Mouse (Mus musculus): Measurements from ENCODE around the gene Dnah17. TPM values are rescaled to one million over a fixed set of nuclear protein-coding genes. Genes with fewer than 3 reads are reported as not detected.

Gene Dnah17
- polyA plus RNA-seq, 1 experiment from 2014 or later: 0.27 TPM

DNA sequence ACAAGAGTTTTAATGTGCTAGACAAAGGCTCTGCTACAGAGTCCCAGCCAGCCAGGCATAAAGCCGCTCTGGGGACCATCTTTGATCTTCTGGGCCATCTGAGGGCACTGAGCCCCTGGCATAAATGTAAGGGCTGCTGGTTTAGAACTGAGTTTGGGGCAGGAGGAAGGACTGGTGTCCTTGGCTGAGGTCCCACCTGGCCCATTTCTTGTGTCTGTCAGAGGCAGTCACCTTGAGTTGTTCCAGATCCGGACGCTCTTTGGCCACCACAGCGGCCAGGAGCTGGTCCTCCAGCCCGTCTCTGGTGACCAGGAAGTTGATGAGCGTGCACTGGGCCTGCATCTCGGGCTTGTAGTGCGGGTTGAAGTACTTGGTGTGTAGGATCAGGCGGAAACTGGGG lies 87.6 kb downstream of the Dnah17 start:
- Histone ChIP-seq H3K27ac (replicated peaks) (no peak overlapping the region), H3K4me1 (peaks cover 12% of the 10 kb centered on the region; the same call in 1 of the 2 replicates), H3K36me3 (no peaks in the 10 kb centered on the region), H3K4me3 (no peak overlapping the region), H3K9ac (replicated peaks) (no peak overlapping the region), H3K9me3 (no peaks in the 10 kb centered on the region), H3K4me2 (replicated peaks) (no peak overlapping the region), H3K27me3 (no peaks in the 10 kb centered on the region)
- 86% methylated on average over 9 of the region's 9 CpGs for WGBS
- ATAC-seq (replicated peaks): no peak

- no peaks in the 10 kb centered on the region for H3K36me3 ChIP-seq
- H3K9me3 ChIP-seq: no peaks in the 10 kb centered on the region
- H3K9ac ChIP-seq (replicated peaks): no peak overlapping the region
- H3K27me3 ChIP-seq: no peaks in the 10 kb centered on the region
- 87% methylated on average over 9 of the region's 9 CpGs for WGBS
- H3K27ac ChIP-seq (replicated peaks): no peak overlapping the region
- no peak for ATAC-seq (replicated peaks)
- no peaks in the 10 kb centered on the region for H3K4me1 ChIP-seq
- H3K4me2 ChIP-seq (replicated peaks): no peak overlapping the region
- H3K4me3 ChIP-seq: no peak overlapping the region
Measured at GRCm38 (mm10) chr11:118035068-118035467, 95.4 kb downstream of the Dnah17 start.

- Histone ChIP-seq H3K4me3 (no peak overlapping the region), H3K4me1 (no peaks in the 10 kb centered on the region), H3K27me3 (no peaks in the 10 kb centered on the region), H3K27ac (replicated peaks) (no peak overlapping the region), H3K36me3 (no peaks in the 10 kb centered on the region), H3K9me3 (no peaks in the 10 kb centered on the region), H3K9ac (replicated peaks) (no peak overlapping the region), H3K4me2 (replicated peaks) (no peak overlapping the region)
- ATAC-seq (replicated peaks): no peak
- WGBS: 88% methylated on average over 13 of the region's 13 CpGs
Measured at GRCm38 (mm10) chr11:118034395-118034794, 96.0 kb downstream of the Dnah17 start.

- Histone ChIP-seq H3K36me3 (0 out of 2 replicates have a peak, but pooled peaks cover 3% of the 10 kb centered on the region), H3K27ac (replicated peaks) (no peak overlapping the region), H3K4me1 (no peaks in the 10 kb centered on the region), H3K9me3 (no peaks in the 10 kb centered on the region), H3K4me3 (no peak overlapping the region), H3K27me3 (no peaks in the 10 kb centered on the region), H3K9ac (replicated peaks) (no peak overlapping the region), H3K4me2 (replicated peaks) (no peak overlapping the region)
- no peak for ATAC-seq (replicated peaks)
- WGBS: 94% methylated on average over 9 of the region's 9 CpGs
Measured at GRCm38 (mm10) chr11:118031134-118031533, 99.3 kb downstream of the Dnah17 start.

DNA sequence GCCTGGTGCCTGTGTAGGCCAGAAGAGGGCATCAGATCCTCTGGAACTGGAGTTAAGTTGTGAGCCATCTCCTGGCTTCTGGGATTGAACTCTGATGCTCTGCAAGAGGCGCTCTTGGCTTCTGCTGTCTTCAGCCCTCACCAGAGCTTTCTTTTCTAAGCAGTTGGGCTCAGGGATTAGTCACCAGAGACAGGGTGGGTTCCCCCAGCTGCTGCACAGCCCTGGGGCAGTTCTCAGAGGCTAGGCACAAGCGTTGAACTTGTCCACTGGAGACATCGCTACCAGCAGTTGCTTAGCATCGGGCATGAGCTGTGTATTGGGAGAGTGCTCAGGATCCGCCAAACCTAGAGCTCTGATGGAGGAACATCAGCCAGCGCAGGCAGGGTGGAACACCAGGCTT lies 101.3 kb downstream of the Dnah17 start:
- Histone ChIP-seq H3K4me3 (no peak overlapping the region), H3K27ac (replicated peaks) (no peak overlapping the region), H3K4me2 (replicated peaks) (no peak overlapping the region), H3K9me3 (no peaks in the 10 kb centered on the region), H3K36me3 (peaks cover 9% of the 10 kb centered on the region; the same call in 1 of the 2 replicates), H3K4me1 (no peaks in the 10 kb centered on the region), H3K9ac (replicated peaks) (no peak overlapping the region), H3K27me3 (no peaks in the 10 kb centered on the region)
- 89% methylated on average over 6 of the region's 6 CpGs for WGBS
- no peak for ATAC-seq (replicated peaks)

DNA sequence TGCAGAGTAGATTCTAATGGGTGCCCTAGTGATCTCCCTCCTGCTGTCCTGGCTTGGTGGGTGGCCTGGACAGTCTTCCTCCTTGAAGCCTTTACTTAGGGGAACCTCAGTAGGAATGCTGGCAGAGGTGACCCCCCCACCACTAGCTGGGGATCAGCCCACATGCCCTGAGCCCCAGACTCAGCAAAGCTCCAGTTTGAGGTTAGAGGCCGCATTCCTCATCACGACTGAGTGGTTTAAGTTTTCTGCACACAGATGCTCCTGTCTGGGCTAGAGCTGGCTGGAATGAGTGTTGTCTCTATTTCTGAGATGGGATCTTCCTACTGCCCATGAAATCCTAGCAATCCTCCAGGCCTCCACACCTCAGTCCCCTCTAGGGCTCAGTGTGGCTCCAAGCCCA lies 106.3 kb downstream of the Dnah17 start:
- Histone ChIP-seq H3K4me2 (replicated peaks) (no peak overlapping the region), H3K36me3 (peaks cover 25% of the 10 kb centered on the region; the same call in 1 of the 2 replicates), H3K4me3 (no peak overlapping the region), H3K27ac (replicated peaks) (no peak overlapping the region), H3K27me3 (no peaks in the 10 kb centered on the region), H3K9me3 (no peaks in the 10 kb centered on the region), H3K4me1 (no peaks in the 10 kb centered on the region), H3K9ac (replicated peaks) (no peak overlapping the region)
- no peak for ATAC-seq (replicated peaks)
- WGBS: 91% methylated on average over 2 of the region's 2 CpGs

- Histone ChIP-seq H3K4me2 (replicated peaks) (no peak overlapping the region), H3K9me3 (no peaks in the 10 kb centered on the region), H3K27me3 (no peaks in the 10 kb centered on the region), H3K36me3 (peaks cover 25% of the 10 kb centered on the region; the same call in 1 of the 2 replicates), H3K4me1 (no peaks in the 10 kb centered on the region), H3K27ac (replicated peaks) (no peak overlapping the region), H3K4me3 (no peak overlapping the region), H3K9ac (replicated peaks) (no peak overlapping the region)
- WGBS: 89% methylated on average over 7 of the region's 7 CpGs
- no peak for ATAC-seq (replicated peaks)
Measured at GRCm38 (mm10) chr11:118023475-118023874, 107.0 kb downstream of the Dnah17 start.

- no peaks in the 10 kb centered on the region for H3K4me1 ChIP-seq
- no peaks in the 10 kb centered on the region for H3K27me3 ChIP-seq
- 0 out of 2 replicates have a peak, but pooled peaks have one; percentile 23 for ATAC-seq (replicated peaks)
- no peak overlapping the region for H3K4me3 ChIP-seq
- peaks cover 33% of the 10 kb centered on the region for H3K36me3 ChIP-seq
- H3K9me3 ChIP-seq: no peaks in the 10 kb centered on the region
- WGBS: 57% methylated on average over 1 of the region's 1 CpGs
- H3K27ac ChIP-seq (replicated peaks): no peak overlapping the region
- H3K9ac ChIP-seq (replicated peaks): no peak overlapping the region
- no peak overlapping the region for H3K4me2 ChIP-seq (replicated peaks)
Measured at GRCm38 (mm10) chr11:118021806-118022205, 108.6 kb downstream of the Dnah17 start.

DNA sequence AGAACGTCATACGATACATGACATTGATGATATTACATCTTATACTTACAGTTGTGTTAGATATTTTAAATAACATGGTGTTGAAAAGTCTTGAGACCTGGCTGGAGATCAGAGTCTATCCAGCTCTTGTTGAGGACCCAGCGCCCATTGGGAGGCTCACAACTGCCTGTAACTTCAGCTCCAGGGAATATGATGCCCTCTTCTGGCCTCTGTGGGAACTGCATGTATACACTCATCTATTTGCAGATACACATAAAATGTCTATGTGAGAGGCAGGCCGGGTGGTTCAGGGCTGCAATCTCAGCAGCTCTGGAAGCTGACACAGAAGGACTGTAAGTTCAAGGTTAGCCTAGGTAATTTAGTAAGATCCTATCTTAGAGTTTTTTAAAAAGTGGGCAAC lies 112.1 kb downstream of the Dnah17 start:
- no peak overlapping the region for H3K9ac ChIP-seq (replicated peaks)
- no peaks in the 10 kb centered on the region for H3K4me1 ChIP-seq
- ATAC-seq (replicated peaks): no peak
- no peaks in the 10 kb centered on the region for H3K27me3 ChIP-seq
- peaks cover 26% of the 10 kb centered on the region for H3K36me3 ChIP-seq
- no peaks in the 10 kb centered on the region for H3K9me3 ChIP-seq
- WGBS: 95% methylated on average over 4 of the region's 4 CpGs
- H3K4me3 ChIP-seq: no peak overlapping the region
- H3K27ac ChIP-seq (replicated peaks): no peak overlapping the region
- no peak overlapping the region for H3K4me2 ChIP-seq (replicated peaks)

DNA sequence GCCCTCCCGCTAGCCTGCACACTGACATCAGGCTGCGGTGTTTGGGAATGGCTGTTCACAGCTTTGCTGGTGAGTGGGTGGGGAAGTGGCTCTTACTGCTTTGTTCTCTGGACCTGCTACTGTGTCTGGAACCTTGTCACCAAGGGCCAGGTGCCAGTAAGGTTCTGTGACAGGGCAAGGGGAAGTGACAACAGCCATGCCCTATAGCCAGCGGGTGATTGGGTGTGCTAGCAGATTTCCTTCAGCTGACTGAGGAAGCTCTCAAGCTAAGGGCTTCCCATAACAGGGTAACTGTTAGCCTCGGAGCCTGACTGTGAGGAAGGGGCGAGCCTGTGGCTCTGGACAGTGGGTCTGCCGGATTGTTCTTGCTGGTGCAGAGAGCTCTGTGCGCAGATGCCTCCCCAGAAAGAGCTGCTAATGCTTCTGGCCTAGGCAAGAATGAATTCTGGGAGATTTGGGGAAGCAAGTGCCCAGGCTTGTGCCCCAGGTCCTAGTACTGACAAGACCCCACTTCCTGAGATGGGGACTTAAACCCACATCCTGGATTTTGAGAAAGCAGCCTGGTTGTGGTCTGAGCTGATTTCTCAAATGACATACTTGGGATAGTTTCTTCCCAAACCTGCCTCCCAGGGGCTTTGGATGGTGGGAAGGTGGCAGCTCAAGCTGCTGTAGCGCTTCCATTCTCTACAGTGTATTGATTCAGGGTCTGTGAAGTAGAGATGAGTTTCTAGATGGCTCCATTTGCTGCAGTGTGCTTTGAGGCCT lies 114.9 kb downstream of the Dnah17 start:
- Histone ChIP-seq H3K4me3 (no peak overlapping the region), H3K4me1 (no peaks in the 10 kb centered on the region), H3K36me3 (peaks cover 22% of the 10 kb centered on the region), H3K9me3 (no peaks in the 10 kb centered on the region), H3K27ac (replicated peaks) (no peak overlapping the region), H3K4me2 (replicated peaks) (no peak overlapping the region), H3K9ac (replicated peaks) (no peak overlapping the region), H3K27me3 (no peaks in the 10 kb centered on the region)
- ATAC-seq (replicated peaks): no peak
- 88% methylated on average over 8 of the region's 8 CpGs for WGBS

GRCm38 (mm10) chr11:118014391-118014995 lies 115.9 kb downstream of the Dnah17 start:
- H3K27me3 ChIP-seq: no peaks in the 10 kb centered on the region
- no peak overlapping the region for H3K4me3 ChIP-seq
- no peaks in the 10 kb centered on the region for H3K9me3 ChIP-seq
- H3K4me2 ChIP-seq (replicated peaks): no peak overlapping the region
- H3K9ac ChIP-seq (replicated peaks): no peak overlapping the region
- H3K36me3 ChIP-seq: peaks cover 18% of the 10 kb centered on the region
- H3K4me1 ChIP-seq: peaks cover 4% of the 10 kb centered on the region; the same call in 1 of the 2 replicates
- ATAC-seq (replicated peaks): no peak
- 89% methylated on average over 12 of the region's 12 CpGs for WGBS
- H3K27ac ChIP-seq (replicated peaks): no peak overlapping the region

GRCm38 (mm10) chr11:118013339-118013738 lies 117.1 kb downstream of the Dnah17 start:
- Histone ChIP-seq H3K9ac (replicated peaks) (no peak overlapping the region), H3K4me3 (no peak overlapping the region), H3K27me3 (no peaks in the 10 kb centered on the region), H3K9me3 (no peaks in the 10 kb centered on the region), H3K4me1 (peaks cover 8% of the 10 kb centered on the region; the same call in 1 of the 2 replicates), H3K27ac (replicated peaks) (no peak overlapping the region), H3K4me2 (replicated peaks) (no peak overlapping the region), H3K36me3 (peaks cover 13% of the 10 kb centered on the region)
- ATAC-seq (replicated peaks): no peak
- 76% methylated on average over 2 of the region's 2 CpGs for WGBS

Data from forebrain, embryonic 15.5 days (tissue).